Mouse (Mus musculus): ENCODE results near the gene 1700025C18Rik.

1700025C18Rik gene

GRCm38 (mm10) chr2:165078045-165078444 is 12.5 kb downstream of the 1700025C18Rik start:
- DNase-seq (ENCODE audit: low read depth, low spot score), result no peak

GRCm38 (mm10) chr2:165077055-165077454 is 13.5 kb downstream of the 1700025C18Rik start:
- DNase-seq (ENCODE audit: low read depth, low spot score), result no peak

- peak; percentile 60 for DNase-seq (ENCODE audit: low read depth, low spot score)
These were observed 15.6 kb downstream of the 1700025C18Rik start for GRCm38 (mm10) chr2:165074937-165075336.

DNA sequence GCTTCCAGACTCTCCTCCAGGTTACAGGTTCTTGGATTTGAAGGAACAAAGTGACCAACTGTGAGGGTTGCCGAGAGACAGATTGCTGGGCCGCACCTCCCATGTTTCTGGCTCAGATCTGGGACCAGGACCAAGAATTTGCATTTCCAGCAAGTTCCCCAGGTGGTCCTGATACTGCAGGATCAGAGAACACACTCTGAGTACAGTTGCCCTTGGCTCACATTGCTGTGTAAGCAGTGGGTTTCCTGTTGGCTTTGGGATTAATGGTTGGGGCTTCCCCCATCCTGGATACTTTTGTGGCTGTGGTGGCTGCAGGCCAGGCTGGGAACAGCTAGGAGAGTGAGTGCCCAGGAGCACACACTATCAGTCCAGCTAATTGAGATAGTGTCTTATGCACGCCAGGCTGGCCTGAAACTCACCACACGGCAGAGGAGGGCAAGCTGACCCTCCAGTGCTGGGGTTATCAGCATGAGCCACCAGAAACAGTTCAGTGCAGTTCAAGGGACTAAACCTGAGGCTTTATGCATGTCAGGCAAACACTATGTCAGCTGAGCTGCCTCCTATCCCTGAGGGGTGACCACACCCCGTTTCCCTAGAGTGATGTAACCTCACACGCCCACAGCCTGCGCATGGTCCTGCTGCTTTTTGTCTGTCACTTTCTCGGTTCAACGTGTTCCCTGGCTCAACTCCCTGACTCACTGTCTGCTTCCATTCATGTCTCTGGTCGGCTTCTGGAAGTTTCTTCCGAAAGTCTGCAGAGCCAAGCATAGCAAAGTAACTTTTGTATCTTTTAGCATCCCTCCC is 16.3 kb downstream of the 1700025C18Rik start:
- DNase-seq (ENCODE audit: low read depth, low spot score), result peak; percentile 48

GRCm38 (mm10) chr2:165073381-165073781 is 17.2 kb downstream of the 1700025C18Rik start:
- DNase-seq (ENCODE audit: low read depth, low spot score), result peak; percentile 65

DNA sequence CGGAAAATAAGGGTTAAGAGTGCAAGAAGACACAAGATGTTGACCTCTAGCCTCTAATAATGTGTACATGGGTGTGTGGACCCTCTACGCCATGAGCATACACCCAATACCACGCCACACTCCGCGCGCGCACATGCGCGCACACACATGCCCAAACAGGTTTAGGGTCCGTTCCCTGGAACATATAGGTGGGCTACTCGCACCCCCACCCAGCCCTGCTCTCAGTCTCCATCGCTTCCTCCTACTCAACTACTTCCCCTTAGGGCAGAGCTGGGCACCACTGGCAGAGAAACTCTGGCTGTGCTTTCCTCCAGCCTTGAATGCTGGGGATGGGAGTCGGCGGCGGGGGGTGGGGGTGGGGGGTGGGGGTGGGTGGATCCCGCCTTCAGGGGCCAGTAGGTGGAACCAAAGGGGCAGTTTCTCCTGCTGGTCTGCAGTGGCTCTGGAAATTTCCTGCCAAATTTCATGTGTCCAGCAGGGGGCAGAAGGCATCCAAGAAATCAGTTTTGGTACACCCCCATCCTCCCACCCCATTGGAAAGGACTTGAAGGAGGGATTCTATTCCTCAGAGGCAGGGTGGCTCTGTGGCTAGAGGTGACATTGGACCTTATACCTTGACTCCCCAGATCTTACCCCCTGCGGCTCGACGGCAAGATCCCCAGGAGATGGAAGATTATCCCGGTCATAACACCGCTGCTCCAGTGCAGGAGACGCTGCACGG is 20.3 kb downstream of the 1700025C18Rik start:
- no peak for DNase-seq (ENCODE audit: low read depth, low spot score)

DNA sequence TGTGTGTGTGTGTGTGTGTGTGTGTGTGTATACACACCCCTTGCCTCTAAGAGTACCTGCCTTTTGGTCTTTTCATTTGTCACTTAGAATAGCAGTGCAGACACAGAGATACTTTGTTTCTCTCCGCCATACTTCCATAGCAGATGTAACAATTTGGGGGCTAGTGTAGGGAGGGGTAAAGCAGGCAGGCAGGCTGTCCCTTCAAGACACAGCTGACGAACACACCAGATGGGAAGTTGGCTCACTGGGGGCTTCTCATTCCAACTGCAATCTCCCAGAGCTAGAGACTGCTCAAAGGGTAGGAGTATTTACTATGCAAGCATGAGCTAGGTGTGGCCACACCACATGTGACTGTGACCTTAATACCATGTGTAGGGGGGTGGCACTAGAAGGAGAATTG is 21.7 kb downstream of the 1700025C18Rik start:
- DNase-seq (ENCODE audit: low read depth, low spot score), result no peak

GRCm38 (mm10) chr2:165064489-165064888 is 26.1 kb downstream of the 1700025C18Rik start:
- DNase-seq (ENCODE audit: low read depth, low spot score), result peak; percentile 88

DNA sequence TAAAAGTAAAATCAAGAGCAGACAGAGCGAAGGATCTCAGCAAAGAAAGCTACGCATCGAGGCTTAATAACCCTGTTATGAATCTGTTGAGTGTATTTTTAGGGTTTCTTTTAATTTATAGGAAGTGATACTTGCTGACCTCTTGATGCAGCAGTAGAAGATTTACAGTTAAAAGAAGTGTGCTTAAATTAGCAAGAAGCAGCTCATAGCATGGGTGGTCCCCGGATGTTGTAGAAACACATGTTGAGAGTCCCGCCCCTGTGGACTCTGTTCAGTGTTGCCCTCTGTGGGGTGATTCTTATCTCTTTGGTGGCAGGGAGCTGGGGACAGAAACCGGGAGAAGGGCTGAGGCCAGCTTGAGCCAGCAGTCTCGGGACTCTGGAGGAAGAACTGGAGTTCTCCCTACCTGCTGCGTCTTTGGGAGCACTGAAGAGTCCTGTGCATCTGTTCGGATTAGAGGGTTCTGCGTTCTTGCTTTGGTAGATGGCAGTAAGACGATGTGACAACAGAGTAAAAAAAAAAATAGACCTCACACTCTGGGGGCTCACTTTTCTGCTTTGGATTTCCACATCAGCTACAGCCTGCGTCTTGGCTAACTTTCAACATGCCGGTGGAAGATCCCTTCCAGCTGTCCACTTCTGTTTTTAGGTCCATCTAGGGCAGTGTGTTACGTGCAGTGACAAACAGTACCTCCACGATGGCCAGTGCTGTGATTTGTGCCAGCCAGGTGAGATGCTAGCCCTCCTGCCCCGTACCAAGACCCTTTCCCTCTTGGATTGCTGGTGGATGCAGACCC is 28.7 kb downstream of the 1700025C18Rik start:
- DNase-seq (ENCODE audit: low read depth, low spot score), result no peak

- DNase-seq (ENCODE audit: low read depth, low spot score), result no peak
These were observed 30.6 kb downstream of the 1700025C18Rik start for GRCm38 (mm10) chr2:165059961-165060360.

DNA sequence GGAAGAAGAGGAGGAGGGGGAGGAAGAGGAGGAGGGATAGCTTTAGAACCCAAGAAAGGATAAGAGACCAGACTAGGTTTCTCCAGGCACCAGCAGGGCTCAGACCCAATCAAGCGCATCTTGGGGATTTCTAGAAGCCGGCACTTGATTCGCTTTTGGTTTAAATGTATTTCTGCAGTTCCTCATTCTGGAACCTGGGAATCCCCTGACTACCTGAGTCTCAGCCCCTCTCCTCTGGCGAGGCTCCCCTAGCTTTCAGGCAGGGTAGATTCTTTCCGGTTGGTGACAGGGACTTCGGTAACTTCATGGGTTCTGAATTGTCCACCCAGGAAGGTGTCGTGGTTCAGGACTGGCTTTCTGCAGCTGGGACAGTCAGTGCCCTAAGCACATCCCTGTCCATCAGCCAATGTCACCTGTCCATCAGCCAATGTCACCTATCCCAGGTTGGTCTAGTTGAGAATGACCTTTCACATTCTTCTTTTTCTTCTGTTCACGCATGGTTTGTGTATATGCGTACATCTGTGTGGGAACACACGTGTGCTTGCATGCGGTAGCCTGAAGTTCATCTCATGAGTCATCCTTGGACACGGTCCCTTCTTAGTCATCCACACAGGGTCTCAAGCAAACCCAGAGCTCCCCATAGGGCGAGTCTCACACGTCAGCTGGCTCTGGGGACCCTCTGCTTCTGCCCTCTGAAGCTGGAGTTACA is 34.0 kb downstream of the 1700025C18Rik start:
- no peak for DNase-seq (ENCODE audit: low read depth, low spot score)

GRCm38 (mm10) chr2:165055905-165056304 is 34.6 kb downstream of the 1700025C18Rik start:
- no peak for DNase-seq (ENCODE audit: low read depth, low spot score)

DNA sequence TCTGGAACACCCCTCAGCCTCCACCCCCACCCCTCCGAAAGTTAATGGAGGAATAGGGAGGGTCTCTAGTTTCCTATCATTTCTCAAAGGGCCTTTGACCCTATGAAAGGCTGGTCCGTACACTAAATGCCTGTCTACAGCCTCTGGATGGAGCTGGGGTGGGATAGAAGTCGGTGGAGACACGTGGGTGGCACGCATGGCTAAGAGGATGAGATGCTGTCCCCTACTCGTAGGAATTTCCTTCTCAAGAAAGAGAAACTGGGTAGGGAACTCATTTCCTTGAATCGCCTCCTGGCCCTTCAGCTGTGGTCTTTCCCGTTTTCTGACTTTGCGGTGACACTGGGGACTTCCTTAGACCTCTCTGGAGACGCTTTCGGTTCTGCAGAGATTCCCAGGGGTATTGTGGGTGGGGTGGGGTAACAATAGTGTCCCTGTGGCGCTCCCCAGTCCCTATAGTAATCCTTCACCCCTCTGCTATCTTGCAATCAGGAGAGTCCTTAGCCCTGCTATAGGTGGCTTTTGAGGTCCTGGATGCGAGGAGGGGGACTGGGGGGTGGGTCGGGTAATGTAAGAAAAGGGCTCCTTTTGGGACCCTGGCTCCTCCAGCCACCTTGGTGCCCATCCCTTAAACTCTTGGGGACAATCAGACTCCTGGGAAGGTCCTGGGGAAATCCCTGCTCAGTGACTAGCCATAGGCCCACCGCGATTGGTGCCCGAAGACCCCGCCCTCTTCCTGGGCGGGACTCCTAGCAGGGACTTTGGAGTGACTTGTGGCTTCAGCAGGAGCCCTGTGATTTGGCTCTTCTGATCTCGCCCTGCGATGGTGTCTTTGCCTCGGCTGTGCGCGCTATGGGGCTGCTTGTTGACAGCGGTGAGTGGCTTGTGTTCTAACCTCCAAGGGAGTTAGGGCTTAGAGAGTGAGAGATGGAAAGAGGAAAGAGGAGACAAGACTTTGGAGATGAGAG is 35.4 kb downstream of the 1700025C18Rik start, which contains the start of gene Cd40:
Gene Cd40 (plus strand): TSS at position 740 of the 965 bp plus-strand sequence.
- no peak for DNase-seq (ENCODE audit: low read depth, low spot score)

- DNase-seq (ENCODE audit: low read depth, low spot score), result no peak
These were observed 39.0 kb downstream of the 1700025C18Rik start for GRCm38 (mm10) chr2:165051566-165051965.

DNA sequence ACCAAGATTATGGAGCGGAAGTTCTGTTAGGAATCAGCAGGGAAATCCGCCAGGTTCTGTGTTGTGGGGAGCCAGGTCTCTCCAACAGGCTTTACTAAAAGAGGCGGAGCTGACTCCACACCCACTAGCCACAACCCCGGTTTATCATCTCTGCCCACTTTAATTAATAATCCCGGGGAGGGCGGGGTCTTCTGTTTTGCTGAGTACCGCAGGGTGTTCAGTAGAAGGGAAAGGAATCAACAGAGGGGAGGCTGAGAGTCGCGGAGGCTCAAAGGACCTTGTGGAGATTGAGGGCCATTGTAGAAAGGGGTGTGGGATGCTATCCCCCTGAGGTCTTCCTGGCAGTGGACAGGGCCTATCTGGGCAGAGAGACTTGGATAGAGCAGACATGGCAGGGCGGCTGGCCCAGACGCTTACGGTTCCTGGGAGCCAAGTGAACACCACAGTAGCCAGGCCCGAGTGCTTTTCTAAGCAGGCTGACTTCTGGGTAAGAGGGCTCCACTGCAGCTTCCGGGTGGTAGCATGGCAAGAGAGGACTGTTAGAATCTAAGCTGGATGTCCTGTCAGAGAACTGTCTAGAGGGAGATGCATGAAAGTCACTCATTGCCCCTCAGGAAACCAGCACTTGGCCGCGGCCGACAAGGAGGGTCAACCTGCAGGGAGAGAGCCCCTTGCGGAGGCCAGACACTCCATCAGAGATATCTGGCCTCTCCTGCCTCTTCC is 39.6 kb downstream of the 1700025C18Rik start:
- DNase-seq (ENCODE audit: low read depth, low spot score), result no peak

DNA sequence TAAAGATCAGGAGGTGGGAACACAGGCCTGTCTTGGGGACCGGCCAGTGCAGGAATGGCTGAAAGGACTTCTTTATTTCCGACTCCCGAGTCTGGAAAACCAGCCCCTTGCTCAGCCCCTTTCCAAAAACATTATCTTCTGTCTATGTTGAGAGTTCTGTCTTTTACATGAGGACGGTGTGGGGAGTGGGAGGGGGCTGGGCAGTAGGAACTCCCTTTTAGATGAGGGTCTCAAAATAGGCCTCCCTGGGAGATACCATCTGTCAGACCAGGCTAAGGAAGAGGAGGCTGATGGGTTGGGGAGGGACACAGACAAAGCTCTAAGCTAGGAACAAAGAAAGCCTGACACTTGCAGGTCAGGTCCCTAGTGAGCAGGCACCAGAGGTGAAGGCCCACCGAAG is 41.5 kb downstream of the 1700025C18Rik start:
- no peak for DNase-seq (ENCODE audit: low read depth, low spot score)

- no peak for DNase-seq (ENCODE audit: low read depth, low spot score)
These were observed 46.8 kb downstream of the 1700025C18Rik start for GRCm38 (mm10) chr2:165043729-165044128.

- peak; percentile 32 for DNase-seq (ENCODE audit: low read depth, low spot score)
These were observed 47.4 kb downstream of the 1700025C18Rik start for GRCm38 (mm10) chr2:165043090-165043636.

DNA sequence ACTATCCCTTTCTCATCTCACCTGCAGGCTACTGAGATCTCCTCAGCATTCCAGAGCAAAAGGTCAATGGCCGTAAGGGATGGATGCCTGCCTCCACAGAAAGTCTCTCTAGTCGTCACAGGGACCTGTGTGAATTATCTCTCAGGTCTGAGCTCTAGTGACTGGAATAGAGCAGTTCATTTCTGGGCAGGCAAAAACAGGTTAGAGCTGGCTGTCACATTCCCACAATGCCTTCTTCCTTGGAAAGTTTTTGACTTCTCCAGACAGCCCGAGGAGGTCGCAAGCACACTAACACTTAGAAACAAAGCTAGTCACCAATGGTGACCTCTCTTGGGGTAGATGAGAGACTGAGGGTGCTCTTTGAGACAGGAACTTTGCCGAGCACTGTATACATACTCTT is 48.4 kb downstream of the 1700025C18Rik start:
- no peak for DNase-seq (ENCODE audit: low read depth, low spot score)
